Mouse (Mus musculus): ENCODE results near the gene Gm44503. TPM values are rescaled to one million over a fixed set of nuclear protein-coding genes. Genes with fewer than 3 reads are reported as not detected.
A peak's percentile ranks its signal among the peaks of the same experiment; 100 is the strongest.

Gene Gm44503
- polyA plus RNA-seq, 1 experiment from 2014 or later, result not detected

DNA sequence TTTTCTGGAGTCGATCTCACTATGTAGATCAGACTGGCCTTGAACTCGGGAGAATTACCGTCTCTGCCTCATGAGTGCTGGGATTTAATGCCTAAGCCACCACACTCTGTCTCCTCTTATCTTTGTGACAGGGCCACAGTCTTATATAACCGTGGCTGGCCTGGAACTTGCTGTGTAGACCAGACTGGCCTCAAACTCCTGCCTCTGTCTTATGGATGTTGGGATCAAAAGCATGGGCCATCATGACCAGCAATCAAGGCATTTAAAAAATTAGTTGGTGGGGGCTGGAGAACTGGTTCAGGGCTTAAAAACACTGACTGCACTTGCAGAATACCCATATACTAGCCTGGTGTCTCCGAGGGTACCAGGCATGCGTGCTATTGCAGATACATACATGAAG lies 81.4 kb downstream of the Gm44503 start, which contains the start of gene Pigb:
Gene Pigb, minus strand, starts transcription at position 299 of the 400 bp plus-strand sequence.
- Histone ChIP-seq H3K9ac (peak within 1 kb of the TSS; percentile 88), H3K4me3 (replicated peaks) (peak within 1 kb of the TSS; percentile 95), H3K9me3 (replicated peaks) (no peaks in the 10 kb centered on the region), H3K27me3 (no peaks in the 10 kb centered on the region), H3K27ac (peak within 1 kb of the TSS; percentile 87), H3K4me2 (peak within 1 kb of the TSS; percentile 82), H3K4me1 (peaks cover 31% of the 10 kb centered on the region), H3K36me3 (peaks cover 17% of the 10 kb centered on the region)
- ATAC-seq (replicated peaks; ENCODE audit: low FRiP score), result no peak
- 31% methylated on average over 6 of the region's 6 CpGs for WGBS

- no peaks in the 10 kb centered on the region for H3K27me3 ChIP-seq
- WGBS, result 1% methylated on average over 41 of the region's 41 CpGs
Measured at GRCm38 (mm10) chr9:73044146-73045079, 85.8 kb downstream of the Gm44503 start, which contains the start of gene Rab27a. Gene Rab27a, plus strand, starts transcription at chr9:73044854.

GRCm38 (mm10) chr9:73045204-73045603 lies 86.6 kb downstream of the Gm44503 start:
- H3K27ac ChIP-seq, result no peak overlapping the region
- H3K4me1 ChIP-seq, result peaks cover 29% of the 10 kb centered on the region
- peak overlapping the region; percentile 55; the same call in 1 of the 2 replicates for H3K9ac ChIP-seq
- peak; percentile 33; the same call in 1 of the 2 replicates for ATAC-seq (replicated peaks; ENCODE audit: low FRiP score)
- peak overlapping the region; percentile 95 for H3K4me2 ChIP-seq
- peak overlapping the region; percentile 55 for H3K4me3 ChIP-seq (replicated peaks)
- no peaks in the 10 kb centered on the region for H3K27me3 ChIP-seq
- no peaks in the 10 kb centered on the region for H3K9me3 ChIP-seq (replicated peaks)
- WGBS, result 6% methylated on average over 7 of the region's 7 CpGs
- H3K36me3 ChIP-seq, result 0 out of 2 replicates have a peak, but pooled peaks cover 3% of the 10 kb centered on the region

More at GRCm38 (mm10) chr9:73044146-73045079, 85.8 kb downstream of the Gm44503 start, which contains the start of gene Rab27a:
- peak within 1 kb of the TSS; percentile 55 for H3K4me3 ChIP-seq (replicated peaks)
- peak within 1 kb of the TSS; percentile 55 for H3K9ac ChIP-seq
- H3K36me3 ChIP-seq, result 0 out of 2 replicates have a peak, but pooled peaks cover 3% of the 10 kb centered on the region
- H3K9me3 ChIP-seq (replicated peaks), result no peaks in the 10 kb centered on the region
- peaks cover 32% of the 10 kb centered on the region for H3K4me1 ChIP-seq
- H3K27ac ChIP-seq, result peak within 1 kb of the TSS; percentile 37; the same call in 1 of the 2 replicates
- peak; percentile 80 for ATAC-seq (replicated peaks; ENCODE audit: low FRiP score)
- H3K4me2 ChIP-seq, result peak within 1 kb of the TSS; percentile 95

- peaks cover 26% of the 10 kb centered on the region for H3K4me1 ChIP-seq
- H3K27me3 ChIP-seq, result no peaks in the 10 kb centered on the region
- H3K9ac ChIP-seq, result no peak overlapping the region
- WGBS, result 71% methylated on average over 10 of the region's 10 CpGs
- H3K4me2 ChIP-seq, result peak overlapping the region; percentile 95
- H3K9me3 ChIP-seq (replicated peaks), result no peaks in the 10 kb centered on the region
- ATAC-seq (replicated peaks; ENCODE audit: low FRiP score), result no peak
- H3K27ac ChIP-seq, result no peak overlapping the region
- peak overlapping the region; percentile 55; the same call in 1 of the 2 replicates for H3K4me3 ChIP-seq (replicated peaks)
- 0 out of 2 replicates have a peak, but pooled peaks cover 3% of the 10 kb centered on the region for H3K36me3 ChIP-seq
Measured at GRCm38 (mm10) chr9:73045711-73046110, 87.1 kb downstream of the Gm44503 start.

DNA sequence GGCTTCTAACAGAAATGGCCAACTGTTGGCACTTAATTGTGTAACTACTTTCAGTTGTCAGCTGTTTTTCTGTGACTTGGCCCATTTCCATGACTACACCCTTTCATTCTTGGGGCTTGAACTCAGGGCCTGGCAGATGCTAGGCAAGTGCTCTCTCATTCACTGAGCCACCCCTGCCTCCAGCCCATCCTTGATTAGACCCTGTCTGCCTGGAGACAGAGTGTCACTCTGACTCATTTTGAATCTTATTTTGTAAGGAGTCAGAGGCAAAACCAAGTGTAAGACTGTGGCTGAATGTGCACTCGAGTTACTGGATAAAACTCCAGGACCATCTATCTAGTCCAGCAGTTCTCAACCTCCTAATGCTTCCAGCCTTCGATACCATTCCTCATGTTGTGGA lies 89.3 kb downstream of the Gm44503 start:
- 0 out of 2 replicates have a peak, but pooled peaks cover 1% of the 10 kb centered on the region for H3K36me3 ChIP-seq
- H3K9me3 ChIP-seq (replicated peaks), result no peaks in the 10 kb centered on the region
- 83% methylated on average over 2 of the region's 2 CpGs for WGBS
- H3K4me3 ChIP-seq (replicated peaks), result no peak overlapping the region
- H3K27ac ChIP-seq, result no peak overlapping the region
- H3K27me3 ChIP-seq, result no peaks in the 10 kb centered on the region
- ATAC-seq (replicated peaks; ENCODE audit: low FRiP score), result no peak
- H3K9ac ChIP-seq, result no peak overlapping the region
- H3K4me1 ChIP-seq, result peaks cover 28% of the 10 kb centered on the region
- no peak overlapping the region for H3K4me2 ChIP-seq

- H3K4me1 ChIP-seq, result peaks cover 26% of the 10 kb centered on the region
- WGBS, result 33% methylated on average over 4 of the region's 4 CpGs
- H3K27me3 ChIP-seq, result no peaks in the 10 kb centered on the region
- no peak overlapping the region for H3K4me3 ChIP-seq (replicated peaks)
- H3K27ac ChIP-seq, result no peak overlapping the region
- H3K9ac ChIP-seq, result no peak overlapping the region
- H3K4me2 ChIP-seq, result no peak overlapping the region
- ATAC-seq (replicated peaks; ENCODE audit: low FRiP score), result no peak
- H3K36me3 ChIP-seq, result no peaks in the 10 kb centered on the region
- H3K9me3 ChIP-seq (replicated peaks), result no peaks in the 10 kb centered on the region
Measured at GRCm38 (mm10) chr9:73048927-73049326, 90.3 kb downstream of the Gm44503 start.

GRCm38 (mm10) chr9:73049833-73050232 lies 91.2 kb downstream of the Gm44503 start:
- Histone ChIP-seq H3K36me3 (no peaks in the 10 kb centered on the region), H3K9me3 (replicated peaks) (no peaks in the 10 kb centered on the region), H3K4me2 (no peak overlapping the region), H3K27ac (no peak overlapping the region), H3K27me3 (no peaks in the 10 kb centered on the region), H3K4me1 (peaks cover 17% of the 10 kb centered on the region), H3K4me3 (replicated peaks) (no peak overlapping the region), H3K9ac (no peak overlapping the region)
- WGBS, result 72% methylated on average over 5 of the region's 5 CpGs
- no peak for ATAC-seq (replicated peaks; ENCODE audit: low FRiP score)

GRCm38 (mm10) chr9:73050606-73051005 lies 92.0 kb downstream of the Gm44503 start:
- no peak overlapping the region for H3K4me2 ChIP-seq
- no peak for ATAC-seq (replicated peaks; ENCODE audit: low FRiP score)
- H3K27me3 ChIP-seq, result no peaks in the 10 kb centered on the region
- H3K4me1 ChIP-seq, result 0 out of 2 replicates have a peak, but pooled peaks cover 10% of the 10 kb centered on the region
- H3K9ac ChIP-seq, result no peak overlapping the region
- no peaks in the 10 kb centered on the region for H3K9me3 ChIP-seq (replicated peaks)
- H3K4me3 ChIP-seq (replicated peaks), result no peak overlapping the region
- H3K36me3 ChIP-seq, result no peaks in the 10 kb centered on the region
- WGBS, result 58% methylated on average over 8 of the region's 8 CpGs
- H3K27ac ChIP-seq, result no peak overlapping the region

- 0 out of 2 replicates have a peak, but pooled peaks cover 5% of the 10 kb centered on the region for H3K4me1 ChIP-seq
- no peak for ATAC-seq (replicated peaks; ENCODE audit: low FRiP score)
- H3K27ac ChIP-seq, result no peak overlapping the region
- no peaks in the 10 kb centered on the region for H3K9me3 ChIP-seq (replicated peaks)
- H3K4me2 ChIP-seq, result no peak overlapping the region
- no peak overlapping the region for H3K4me3 ChIP-seq (replicated peaks)
- 45% methylated on average over 10 of the region's 10 CpGs for WGBS
- no peaks in the 10 kb centered on the region for H3K27me3 ChIP-seq
- no peak overlapping the region for H3K9ac ChIP-seq
- H3K36me3 ChIP-seq, result no peaks in the 10 kb centered on the region
Measured at GRCm38 (mm10) chr9:73055441-73055911, 96.8 kb downstream of the Gm44503 start.

GRCm38 (mm10) chr9:73059224-73059623 lies 100.6 kb downstream of the Gm44503 start:
- no peaks in the 10 kb centered on the region for H3K9me3 ChIP-seq (replicated peaks)
- no peaks in the 10 kb centered on the region for H3K36me3 ChIP-seq
- H3K9ac ChIP-seq, result no peak overlapping the region
- H3K4me2 ChIP-seq, result no peak overlapping the region
- H3K4me1 ChIP-seq, result peaks cover 9% of the 10 kb centered on the region
- no peak overlapping the region for H3K27ac ChIP-seq
- ATAC-seq (replicated peaks; ENCODE audit: low FRiP score), result no peak
- no peak overlapping the region for H3K4me3 ChIP-seq (replicated peaks)
- H3K27me3 ChIP-seq, result no peaks in the 10 kb centered on the region
- 85% methylated on average over 4 of the region's 4 CpGs for WGBS

- Histone ChIP-seq H3K4me3 (replicated peaks) (peak overlapping the region; percentile 24; the same call in 1 of the 2 replicates), H3K4me1 (peaks cover 27% of the 10 kb centered on the region), H3K27ac (0 out of 2 replicates have a peak overlapping the region, but pooled peaks have one; percentile 41), H3K27me3 (no peaks in the 10 kb centered on the region), H3K36me3 (no peaks in the 10 kb centered on the region), H3K9me3 (replicated peaks) (no peaks in the 10 kb centered on the region), H3K4me2 (peak overlapping the region; percentile 56), H3K9ac (no peak overlapping the region)
- 16% methylated on average over 15 of the region's 15 CpGs for WGBS
- ATAC-seq (replicated peaks; ENCODE audit: low FRiP score), result 0 out of 2 replicates have a peak, but pooled peaks have one; percentile 23
Measured at GRCm38 (mm10) chr9:73063621-73064290, 105.1 kb downstream of the Gm44503 start.
